Mouse (Mus musculus) heart, embryonic 13.5 days (tissue): Measurements from ENCODE around the gene Pnpo. TPM values are rescaled to one million over a fixed set of nuclear protein-coding genes. Genes with fewer than 3 reads are reported as not detected.

Experiments used
- ATAC-seq: fragments of 200-750 bp; cut with Nextera tagmentation; 2 replicates; pipeline ENCODE4 v1.8.0; 2017; ENCODE audit warnings: moderate TSS enrichment; ENCODE audit not compliant: insufficient number of reproducible peaks, low FRiP score, low TSS enrichment; ENCODE audit errors: extremely low read depth
- H3K27ac ChIP-seq: fragments of 300-500 bp; sonication (generic); replicated peaks from 2 replicates; pipeline ENCODE4 v1.5.1; 2015; ENCODE audit warnings: moderate library complexity, mild to moderate bottlenecking, inconsistent platforms
- H3K27me3 ChIP-seq: fragments of 300-500 bp; sonication (generic); replicated peaks from 2 replicates; pipeline ENCODE4 v1.6.1; 2015; ENCODE audit warnings: mild to moderate bottlenecking, inconsistent platforms
- H3K36me3 ChIP-seq: fragments of 300-500 bp; sonication (generic); 2 replicates; pipeline ENCODE4 v1.6.1; 2015; ENCODE audit warnings: mild to moderate bottlenecking, inconsistent platforms
- H3K4me1 ChIP-seq: fragments of 300-500 bp; sonication (generic); 2 replicates; pipeline ENCODE4 v1.6.1; 2015; ENCODE audit warnings: inconsistent platforms
- H3K4me2 ChIP-seq: fragments of 300-500 bp; sonication (generic); 2 replicates; pipeline ENCODE4 v1.6.1; 2015; ENCODE audit warnings: inconsistent platforms, mild to moderate bottlenecking, moderate library complexity
- H3K4me3 ChIP-seq: fragments of 300-500 bp; sonication (generic); 2 replicates; pipeline ENCODE4 v1.5.1; 2015; ENCODE audit warnings: moderate library complexity, mild to moderate bottlenecking, inconsistent platforms
- H3K9ac ChIP-seq: fragments of 300-500 bp; sonication (generic); 2 replicates; pipeline ENCODE4 v1.6.1; 2015; ENCODE audit warnings: inconsistent platforms, mild to moderate bottlenecking, moderate library complexity
- H3K9me3 ChIP-seq: fragments of 300-500 bp; sonication (generic); 2 replicates; pipeline ENCODE4 v1.6.1; 2016; ENCODE audit warnings: inconsistent platforms
- WGBS: fragments of 180-500 bp; shearing (Covaris S2); methylation state at CpG from one replicate; pipeline ENCODE4 v1.1.7; 2015; ENCODE audit warnings: mixed read lengths; 5-methylcytosine and 5-hydroxymethylcytosine counted together
- polyA plus RNA-seq: library from polyadenylated mRNA; unstranded; fragments of >200 nt; fragmentation: Nextera tagmentation; extraction: Ambion mirVana; gene quantifications from 2 replicates; pipeline ENCODE4 v1.2.1, GENCODE M21; 2015

Pnpo gene
- polyA plus RNA-seq, 1 experiment from 2014 or later: 53.3 TPM

DNA sequence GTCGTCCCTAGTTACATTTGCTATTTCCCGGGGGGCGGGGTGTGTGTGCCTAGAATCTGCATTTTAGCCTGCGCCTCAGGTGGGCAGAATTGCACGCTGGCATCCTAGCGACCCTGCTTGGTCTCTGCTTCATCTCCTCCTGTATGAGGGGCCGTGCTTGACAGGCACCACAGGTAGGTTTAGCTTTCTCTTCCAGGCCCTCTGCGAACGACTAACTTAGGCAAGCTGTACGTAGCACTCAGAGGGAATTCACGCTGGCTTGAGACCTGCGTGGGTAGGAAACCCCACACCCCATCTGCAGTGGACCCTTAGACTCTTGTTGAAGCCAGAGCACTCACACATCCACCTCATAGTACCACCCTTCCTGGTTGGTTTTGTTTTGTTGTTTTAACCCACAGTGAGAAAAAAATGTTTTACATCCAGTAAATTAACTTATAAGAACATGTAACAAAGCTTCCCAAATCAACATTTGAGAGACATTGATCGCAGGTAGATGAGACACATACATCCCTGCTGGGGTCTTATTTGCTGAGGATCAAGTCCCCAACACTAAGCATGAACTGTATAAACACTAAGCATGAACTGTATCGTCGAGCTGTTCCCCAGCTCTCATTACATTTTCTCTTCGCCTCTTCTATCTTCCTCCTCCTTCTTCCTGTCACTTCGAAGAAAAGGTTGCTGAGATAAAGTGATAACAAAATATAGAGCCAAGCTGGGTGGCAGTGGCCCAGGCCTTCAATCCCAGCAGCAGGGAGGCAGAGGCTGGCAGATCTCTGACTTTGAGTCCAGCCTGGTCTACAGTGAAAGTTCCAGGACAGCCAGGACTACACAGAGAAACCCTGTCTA lies 34.8 kb upstream of the Pnpo start:
- 0 out of 2 replicates have a peak, but pooled peaks cover under 1% of the 10 kb centered on the region for H3K36me3 ChIP-seq
- no peaks in the 10 kb centered on the region for H3K9me3 ChIP-seq
- H3K4me3 ChIP-seq: peak overlapping the region; percentile 87
- WGBS: 25% methylated on average over 17 of the region's 17 CpGs
- H3K4me2 ChIP-seq: peak overlapping the region; percentile 94
- ATAC-seq: no peak
- H3K9ac ChIP-seq: peak overlapping the region; percentile 84
- peak overlapping the region; percentile 84 for H3K27ac ChIP-seq
- peaks cover 34% of the 10 kb centered on the region for H3K4me1 ChIP-seq
- peaks cover 25% of the 10 kb centered on the region for H3K27me3 ChIP-seq

DNA sequence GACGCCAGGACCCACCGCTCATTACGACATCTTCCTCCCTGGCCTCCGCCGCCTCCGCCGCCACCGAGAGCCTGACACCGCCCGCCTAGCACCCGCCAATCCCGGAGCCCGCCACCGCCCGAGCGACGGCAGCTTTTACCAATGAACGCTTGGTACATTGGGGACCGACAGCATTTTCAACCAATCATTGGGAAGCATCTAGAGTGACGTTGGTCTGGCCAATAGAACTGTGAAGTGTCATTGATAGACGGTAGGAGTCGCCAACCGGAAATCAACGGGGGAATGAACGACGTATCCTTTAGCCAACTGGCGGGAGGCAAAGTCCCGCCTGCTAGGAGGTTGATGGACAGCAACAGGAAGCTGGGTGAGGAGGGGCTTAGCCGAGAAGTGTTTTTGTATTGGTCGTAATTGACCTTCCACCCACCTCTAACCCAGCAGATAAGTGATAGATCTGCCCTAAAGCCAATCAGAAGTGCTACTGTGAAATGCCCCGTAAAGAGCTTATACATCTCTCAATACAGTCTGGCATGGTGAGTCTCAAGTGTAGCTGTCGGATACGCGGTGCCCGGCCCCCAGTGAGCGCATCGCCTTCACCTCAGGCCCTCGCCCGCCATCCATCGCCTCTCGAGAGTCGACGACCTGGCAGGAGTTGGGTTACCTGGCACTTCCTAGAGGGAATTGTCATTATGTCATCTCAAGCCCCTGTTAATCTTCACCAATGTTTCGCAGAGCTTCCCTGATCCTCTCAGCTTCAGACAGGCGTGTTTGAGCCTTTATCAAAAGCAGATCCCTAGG lies 34.0 kb upstream of the Pnpo start:
- WGBS: under 1% methylated on average over 45 of the region's 45 CpGs
- H3K9ac ChIP-seq: peak overlapping the region; percentile 99
- peak overlapping the region; percentile 94 for H3K4me2 ChIP-seq
- ATAC-seq: peak; percentile 94
- H3K36me3 ChIP-seq: 0 out of 2 replicates have a peak, but pooled peaks cover 2% of the 10 kb centered on the region
- no peaks in the 10 kb centered on the region for H3K9me3 ChIP-seq
- H3K4me1 ChIP-seq: peaks cover 43% of the 10 kb centered on the region
- H3K4me3 ChIP-seq: peak overlapping the region; percentile 87
- peak overlapping the region; percentile 96 for H3K27ac ChIP-seq
- H3K27me3 ChIP-seq: peaks cover 17% of the 10 kb centered on the region

DNA sequence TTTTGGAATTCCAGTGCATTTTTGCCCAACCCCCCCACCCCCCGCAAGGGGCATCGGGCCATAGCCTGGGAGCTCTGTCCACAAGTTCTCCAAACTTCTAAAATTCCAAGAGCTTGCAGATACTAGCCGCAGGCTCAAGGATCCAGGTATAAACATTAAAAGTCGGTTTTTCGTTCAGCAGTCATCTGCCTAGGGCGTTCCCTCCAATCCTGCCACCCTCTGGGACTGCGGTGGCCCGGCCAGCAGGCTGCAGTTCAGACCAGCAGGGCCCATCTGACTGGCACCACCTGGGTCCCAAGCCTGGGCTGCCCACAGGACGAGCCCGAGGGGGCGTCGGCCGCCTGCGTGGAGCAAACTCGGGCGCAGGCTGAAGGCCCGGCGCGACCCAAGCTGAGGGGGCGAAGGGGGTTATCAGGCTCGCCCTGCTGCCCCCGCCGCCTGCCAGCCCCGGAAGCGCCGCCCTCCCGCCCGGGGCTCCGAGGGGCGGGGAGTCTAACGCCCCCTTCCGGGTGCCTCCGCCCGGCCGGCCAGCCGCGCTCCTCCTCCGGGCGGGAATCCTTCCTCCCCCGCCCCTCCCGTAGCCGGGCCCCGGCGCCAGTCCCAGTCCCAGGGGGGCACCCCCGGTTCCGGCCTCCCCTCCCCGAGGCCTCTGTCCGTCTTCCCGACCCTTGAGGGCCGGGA lies 33.3 kb upstream of the Pnpo start:
- Histone ChIP-seq H3K4me2 (peak overlapping the region; percentile 77), H3K9ac (peak overlapping the region; percentile 99), H3K4me3 (peak overlapping the region; percentile 87), H3K27me3 (peaks cover 13% of the 10 kb centered on the region), H3K9me3 (no peaks in the 10 kb centered on the region), H3K27ac (peak overlapping the region; percentile 96), H3K36me3 (0 out of 2 replicates have a peak, but pooled peaks cover 2% of the 10 kb centered on the region), H3K4me1 (peaks cover 50% of the 10 kb centered on the region)
- WGBS: under 1% methylated on average over 44 of the region's 50 CpGs
- ATAC-seq: peak; percentile 73

DNA sequence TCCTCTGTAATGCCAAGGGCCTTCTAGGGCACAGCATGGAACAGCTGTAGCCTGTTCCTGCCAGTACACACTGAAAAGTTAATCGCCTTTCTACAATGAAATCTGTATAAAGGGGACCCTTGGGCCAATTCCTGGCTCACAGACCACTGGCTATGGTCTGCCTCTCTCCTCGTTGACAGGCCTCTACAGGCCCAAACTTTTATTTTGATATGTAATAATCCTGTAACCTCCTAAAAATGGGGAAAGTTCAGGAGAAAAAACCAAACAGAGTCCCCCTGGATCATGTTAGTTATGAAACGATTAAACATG lies 32.5 kb upstream of the Pnpo start:
- peaks cover 6% of the 10 kb centered on the region; the same call in 1 of the 2 replicates for H3K27me3 ChIP-seq
- ATAC-seq: no peak
- H3K27ac ChIP-seq: peak overlapping the region; percentile 96
- no peaks in the 10 kb centered on the region for H3K9me3 ChIP-seq
- peak overlapping the region; percentile 77 for H3K4me2 ChIP-seq
- H3K9ac ChIP-seq: peak overlapping the region; percentile 99
- WGBS: 38% methylated on average over 3 of the region's 3 CpGs
- peaks cover 57% of the 10 kb centered on the region for H3K4me1 ChIP-seq
- 0 out of 2 replicates have a peak, but pooled peaks cover 2% of the 10 kb centered on the region for H3K36me3 ChIP-seq
- peak overlapping the region; percentile 87 for H3K4me3 ChIP-seq

DNA sequence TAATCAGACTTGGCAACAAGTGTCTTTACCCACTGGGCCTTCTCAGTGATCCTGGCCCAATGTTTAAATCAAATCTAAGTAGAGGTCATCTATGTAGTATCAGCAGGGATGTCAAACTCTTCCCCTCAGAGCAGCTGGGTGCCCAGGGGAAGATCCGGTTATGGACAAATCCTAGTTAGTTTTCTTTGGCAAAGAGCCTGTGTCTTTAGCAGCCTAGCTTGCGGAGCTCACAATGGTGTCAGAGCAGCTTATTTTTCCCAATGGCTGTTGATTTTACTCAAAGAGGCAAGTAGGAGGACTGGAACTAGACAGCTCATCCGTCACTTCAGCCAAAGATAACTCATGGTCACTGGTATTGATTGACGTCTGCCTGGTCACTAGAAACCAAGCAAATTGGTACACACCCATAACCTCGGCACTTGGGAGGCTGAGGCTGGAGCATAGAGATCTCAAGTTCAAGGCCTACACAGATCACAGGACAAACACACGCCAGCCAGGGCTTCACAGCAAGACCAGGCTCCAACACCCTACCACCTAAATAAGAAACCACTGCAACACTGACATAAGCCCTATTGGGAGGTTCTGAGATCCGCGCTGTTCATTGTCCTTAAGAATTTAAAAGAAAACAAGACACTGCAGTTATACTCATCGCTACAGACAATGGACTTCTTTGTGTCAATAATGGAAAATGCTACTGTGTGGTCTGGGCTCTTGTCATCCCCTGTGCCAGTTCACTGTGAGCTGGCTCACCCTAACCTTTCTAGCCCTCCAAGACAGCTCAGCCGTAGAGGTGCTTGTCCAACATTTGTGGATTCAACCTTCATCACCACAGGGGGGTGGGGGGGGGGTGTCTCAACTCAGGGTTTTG lies 32.0 kb upstream of the Pnpo start:
- 55% methylated on average over 10 of the region's 10 CpGs for WGBS
- Histone ChIP-seq H3K4me3 (peak overlapping the region; percentile 87), H3K4me1 (peaks cover 63% of the 10 kb centered on the region), H3K4me2 (peak overlapping the region; percentile 77), H3K27me3 (0 out of 2 replicates have a peak, but pooled peaks cover under 1% of the 10 kb centered on the region), H3K9me3 (no peaks in the 10 kb centered on the region), H3K27ac (peak overlapping the region; percentile 96), H3K36me3 (0 out of 2 replicates have a peak, but pooled peaks cover 2% of the 10 kb centered on the region), H3K9ac (peak overlapping the region; percentile 99)
- ATAC-seq: no peak

DNA sequence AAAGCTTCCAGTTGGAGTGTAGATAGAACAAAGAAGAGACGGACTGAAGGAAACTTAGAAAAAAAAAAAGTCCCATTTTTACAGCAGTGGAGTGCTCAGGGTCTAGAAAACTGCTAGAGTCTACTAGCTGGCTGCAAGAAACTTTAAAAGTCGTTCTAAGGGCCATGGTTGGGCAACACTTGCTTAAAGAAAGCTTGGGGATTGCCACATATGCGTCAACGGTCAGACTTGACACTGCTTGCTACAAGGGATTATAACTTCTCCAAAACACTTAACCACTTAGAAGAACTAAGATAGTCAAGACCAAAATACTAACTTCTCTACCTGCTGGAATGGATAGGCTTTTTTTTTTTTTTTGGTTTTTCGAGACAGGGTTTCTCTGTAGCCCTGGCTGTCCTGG lies 31.0 kb upstream of the Pnpo start:
- Histone ChIP-seq H3K9me3 (no peaks in the 10 kb centered on the region), H3K27ac (peak overlapping the region; percentile 34), H3K27me3 (no peaks in the 10 kb centered on the region), H3K4me1 (peaks cover 72% of the 10 kb centered on the region), H3K9ac (no peak overlapping the region), H3K4me3 (no peak overlapping the region), H3K4me2 (no peak overlapping the region), H3K36me3 (0 out of 2 replicates have a peak, but pooled peaks cover 2% of the 10 kb centered on the region)
- WGBS: 72% methylated on average over 5 of the region's 5 CpGs
- no peak for ATAC-seq

DNA sequence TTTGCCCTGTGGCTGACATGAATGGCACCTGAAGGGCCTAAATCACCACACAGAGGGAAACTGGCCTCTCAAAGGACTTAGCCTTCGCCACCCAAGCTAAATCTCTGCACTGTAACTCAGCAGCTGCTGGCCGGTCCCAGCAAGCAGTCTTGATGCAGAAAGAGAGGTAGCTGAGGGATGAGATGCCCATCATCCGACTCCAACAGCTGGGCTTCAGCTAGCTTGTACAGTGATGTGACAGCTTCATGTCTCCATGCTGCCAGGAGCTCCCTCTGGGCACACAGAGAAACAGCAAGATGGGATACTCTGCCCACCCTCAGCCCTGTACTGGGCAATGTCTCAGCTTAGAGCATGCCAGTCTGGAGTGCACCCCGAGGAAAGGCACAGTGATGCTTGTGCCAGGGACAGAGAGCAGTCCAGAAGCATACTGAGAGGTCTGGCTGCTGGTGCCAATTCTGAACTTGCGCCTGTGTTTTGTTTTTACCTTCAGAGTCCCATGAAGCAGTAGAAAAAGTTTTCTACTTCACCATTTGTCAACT lies 29.7 kb upstream of the Pnpo start:
- 0 out of 2 replicates have a peak, but pooled peaks cover 2% of the 10 kb centered on the region for H3K36me3 ChIP-seq
- H3K27ac ChIP-seq: peak overlapping the region; percentile 26; the same call in 1 of the 2 replicates
- H3K4me1 ChIP-seq: peaks cover 81% of the 10 kb centered on the region
- no peaks in the 10 kb centered on the region for H3K9me3 ChIP-seq
- no peaks in the 10 kb centered on the region for H3K27me3 ChIP-seq
- H3K4me2 ChIP-seq: no peak overlapping the region
- H3K4me3 ChIP-seq: no peak overlapping the region
- H3K9ac ChIP-seq: peak overlapping the region; percentile 2
- 83% methylated on average over 5 of the region's 5 CpGs for WGBS
- no peak for ATAC-seq

DNA sequence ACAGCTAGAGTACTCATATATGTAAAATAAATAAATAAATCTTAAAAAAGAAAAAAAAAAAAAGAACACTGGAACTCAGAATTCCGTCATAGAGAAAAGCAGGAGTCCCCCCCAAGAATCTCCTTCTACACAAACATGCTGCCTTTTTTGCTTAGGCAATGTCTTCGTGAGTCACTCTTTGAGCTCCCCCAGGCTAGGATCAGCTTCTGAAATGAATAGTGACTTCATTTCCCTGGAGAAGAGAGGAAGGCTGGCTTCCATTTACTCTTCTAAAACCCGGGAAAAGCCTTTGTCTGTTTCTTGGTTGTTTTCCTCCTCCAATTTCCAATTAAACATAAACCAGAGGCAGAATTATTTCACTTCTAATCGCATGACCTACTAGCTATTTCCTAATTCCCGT lies 29.1 kb upstream of the Pnpo start:
- no peak overlapping the region for H3K4me3 ChIP-seq
- 77% methylated on average over 5 of the region's 5 CpGs for WGBS
- ATAC-seq: no peak
- peak overlapping the region; percentile 2 for H3K9ac ChIP-seq
- no peak overlapping the region for H3K4me2 ChIP-seq
- no peaks in the 10 kb centered on the region for H3K27me3 ChIP-seq
- H3K36me3 ChIP-seq: 0 out of 2 replicates have a peak, but pooled peaks cover 2% of the 10 kb centered on the region
- no peaks in the 10 kb centered on the region for H3K9me3 ChIP-seq
- H3K4me1 ChIP-seq: peaks cover 83% of the 10 kb centered on the region
- 0 out of 2 replicates have a peak overlapping the region, but pooled peaks have one; percentile 26 for H3K27ac ChIP-seq

DNA sequence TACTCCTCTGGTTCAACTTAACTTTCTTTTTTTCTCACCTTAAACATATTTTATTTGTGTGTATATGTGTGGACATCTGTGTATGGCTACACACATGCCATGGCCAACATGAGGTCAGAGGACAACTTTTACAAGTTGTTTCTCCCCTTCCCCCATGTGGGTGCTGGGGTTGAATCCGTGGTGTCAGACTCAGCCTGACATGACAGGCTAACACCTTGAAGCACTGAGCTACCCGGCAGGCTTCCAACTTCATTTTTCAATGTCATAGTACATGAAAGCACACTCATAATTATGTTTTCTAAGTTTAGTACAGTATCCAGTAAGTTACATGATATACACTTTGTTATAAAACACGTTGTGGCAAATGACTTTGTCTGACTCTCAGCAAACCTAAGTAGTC lies 26.6 kb upstream of the Pnpo start:
- Histone ChIP-seq H3K27me3 (no peaks in the 10 kb centered on the region), H3K36me3 (0 out of 2 replicates have a peak, but pooled peaks cover 2% of the 10 kb centered on the region), H3K9ac (peak overlapping the region; percentile 55), H3K4me3 (no peak overlapping the region), H3K4me1 (peaks cover 80% of the 10 kb centered on the region), H3K27ac (peak overlapping the region; percentile 99), H3K4me2 (peak overlapping the region; percentile 59), H3K9me3 (no peaks in the 10 kb centered on the region)
- WGBS: 40% methylated on average over 3 of the region's 3 CpGs
- ATAC-seq: no peak

DNA sequence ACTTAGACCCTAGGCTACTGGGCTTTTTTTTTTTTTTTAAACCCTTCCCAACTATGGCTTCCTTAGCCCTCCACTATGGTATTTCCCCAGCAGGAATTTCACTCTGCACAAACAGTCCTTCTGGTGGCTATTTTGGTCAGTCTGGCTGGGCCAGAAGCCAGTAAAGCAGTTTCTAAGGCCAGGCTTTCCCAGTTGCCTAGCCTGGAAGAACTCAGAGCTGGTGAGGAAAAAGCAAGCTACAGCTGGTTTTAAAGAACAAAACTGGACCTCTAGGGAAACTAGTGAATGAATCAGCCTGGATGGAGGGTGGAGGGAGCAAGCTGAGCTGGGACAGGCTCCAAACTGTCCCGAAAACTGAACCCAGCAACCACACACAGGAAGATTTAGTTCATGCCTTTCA lies 26.0 kb upstream of the Pnpo start:
- Histone ChIP-seq H3K9me3 (no peaks in the 10 kb centered on the region), H3K9ac (peak overlapping the region; percentile 55), H3K36me3 (0 out of 2 replicates have a peak, but pooled peaks cover 5% of the 10 kb centered on the region), H3K27ac (peak overlapping the region; percentile 99), H3K27me3 (no peaks in the 10 kb centered on the region), H3K4me1 (peaks cover 74% of the 10 kb centered on the region), H3K4me2 (peak overlapping the region; percentile 59), H3K4me3 (peak overlapping the region; percentile 21; the same call in 1 of the 2 replicates)
- ATAC-seq: peak; percentile 43; the same call in 1 of the 2 replicates
- WGBS: 18% methylated on average over 1 of the region's 1 CpGs
